Mouse (Mus musculus) adrenal gland, postnatal 14 days (tissue): Measurements from ENCODE around the gene Car15. TPM values are rescaled to one million over a fixed set of nuclear protein-coding genes. Genes with fewer than 3 reads are reported as not detected.

Experiments used
- DNase-seq: peaks from one replicate; pipeline ENCODE4 v3.0.0; 2021; ENCODE audit warnings: mixed read lengths
- total RNA-seq: library from RNA; stranded (reverse); gene quantifications from 2 replicates; pipeline ENCODE4 v1.2.3, GENCODE M21; 2021

Gene Car15
- total RNA-seq, 1 experiment from 2014 or later, result 1.3 TPM

- DNase-seq, result peak; percentile 35
Measured at GRCm38 (mm10) chr16:17833321-17833680, 4.9 kb downstream of the Car15 start.

- DNase-seq, result no peak
Measured at GRCm38 (mm10) chr16:17832821-17833220, 5.3 kb downstream of the Car15 start, which contains the start of gene B830017H08Rik. B830017H08Rik (plus strand) TSS chr16:17833121.

GRCm38 (mm10) chr16:17831781-17832180, 6.4 kb downstream of the Car15 start:
- no peak for DNase-seq

DNA sequence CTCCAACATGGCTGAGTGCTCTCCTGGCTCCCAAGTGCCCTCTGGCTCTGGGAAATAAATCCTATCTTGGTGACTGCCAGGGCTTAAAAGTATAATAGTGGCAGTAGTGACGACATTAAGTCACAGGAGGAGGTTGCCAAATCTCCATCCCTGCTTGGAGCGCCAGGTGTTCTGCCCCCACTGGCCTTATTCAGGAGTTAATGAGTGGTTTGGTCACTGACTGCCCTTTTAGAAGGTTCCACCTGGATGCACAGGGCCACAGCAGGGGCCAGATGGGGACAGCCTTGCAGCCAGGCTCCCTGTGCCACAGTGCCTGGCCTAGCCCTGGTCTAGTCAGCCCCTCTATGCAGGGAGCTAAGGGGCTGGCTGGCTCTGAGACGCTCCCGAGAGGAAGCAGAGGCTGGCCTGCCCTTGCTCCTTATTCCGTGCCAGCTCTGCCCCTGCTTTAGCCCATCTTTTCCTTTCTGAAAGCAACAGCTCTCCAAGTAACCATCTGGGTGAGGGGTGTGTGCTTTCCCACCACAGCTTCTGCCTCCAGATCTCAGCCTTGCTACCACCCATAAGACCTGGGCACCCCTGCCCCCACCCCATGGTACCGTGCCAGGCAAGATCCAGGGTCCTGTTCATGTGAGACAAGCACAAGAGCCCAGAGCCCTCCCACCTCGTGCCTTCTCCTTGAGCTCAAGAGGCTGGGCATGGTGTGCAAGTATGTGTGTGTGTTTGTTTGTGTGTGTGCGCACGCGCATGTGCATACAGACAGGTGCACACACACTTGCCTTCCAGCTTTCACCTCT, 7.6 kb downstream of the Car15 start:
- no peak for DNase-seq

DNA sequence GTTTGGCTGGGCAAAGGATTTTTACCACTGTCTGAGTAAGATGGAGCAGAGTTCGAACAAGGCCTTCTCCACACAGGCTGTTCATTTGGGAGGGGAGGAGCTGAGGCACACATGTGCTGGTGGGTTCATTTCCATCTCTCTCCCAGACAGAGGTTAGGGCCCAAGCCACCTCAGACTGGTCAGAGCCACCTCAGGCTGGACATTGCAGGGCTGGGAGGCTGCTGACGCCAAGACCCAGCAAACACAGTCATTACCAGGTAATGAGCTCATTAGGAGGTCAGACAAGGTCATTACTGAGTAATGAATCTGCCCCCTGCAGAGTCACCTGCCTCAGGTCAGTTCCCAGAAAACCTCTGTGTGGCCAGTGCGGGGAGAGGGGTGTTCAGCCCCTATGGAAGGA, 9.3 kb downstream of the Car15 start:
- no peak for DNase-seq

GRCm38 (mm10) chr16:17828229-17828628, 9.9 kb downstream of the Car15 start:
- DNase-seq, result no peak

DNA sequence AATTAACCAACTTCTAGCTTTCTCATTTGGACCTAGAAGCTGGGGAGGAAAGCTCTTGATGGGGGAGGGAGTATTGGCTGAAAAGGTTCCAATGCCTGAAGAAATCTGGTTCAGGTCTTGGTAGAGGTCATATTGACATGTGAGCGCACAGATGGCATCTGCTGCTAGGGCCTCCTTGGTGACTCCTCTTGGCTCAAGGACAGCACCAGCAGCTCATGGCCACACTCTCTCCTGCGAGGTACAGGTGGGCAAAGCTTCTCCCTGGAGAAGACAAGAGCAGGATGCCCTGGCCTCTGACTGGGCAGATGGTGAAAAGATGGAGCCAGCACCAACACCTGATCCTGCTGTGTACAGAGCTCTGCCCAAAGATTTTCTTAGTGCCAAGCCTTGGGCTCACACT, 11.7 kb downstream of the Car15 start:
- DNase-seq, result no peak

DNA sequence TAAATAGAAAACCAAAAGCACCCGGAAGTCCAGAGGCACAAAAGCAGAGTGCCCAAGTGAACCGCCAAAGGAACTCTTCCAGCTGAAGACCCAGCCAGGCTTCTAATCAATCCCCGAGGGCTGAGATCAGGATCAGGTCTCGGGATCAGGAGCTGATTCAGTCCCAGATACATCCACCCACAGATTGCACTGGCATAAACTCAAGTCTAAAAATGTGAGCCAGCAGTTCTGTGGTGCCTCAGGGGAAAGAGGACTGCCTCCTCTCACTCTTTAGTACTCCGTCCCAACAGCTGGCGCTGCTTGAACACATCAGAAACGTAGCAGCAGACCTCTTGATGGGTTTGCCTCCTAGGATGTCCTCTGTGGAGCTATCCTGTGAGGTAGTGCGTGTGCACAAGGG, 21.6 kb downstream of the Car15 start:
- no peak for DNase-seq

DNA sequence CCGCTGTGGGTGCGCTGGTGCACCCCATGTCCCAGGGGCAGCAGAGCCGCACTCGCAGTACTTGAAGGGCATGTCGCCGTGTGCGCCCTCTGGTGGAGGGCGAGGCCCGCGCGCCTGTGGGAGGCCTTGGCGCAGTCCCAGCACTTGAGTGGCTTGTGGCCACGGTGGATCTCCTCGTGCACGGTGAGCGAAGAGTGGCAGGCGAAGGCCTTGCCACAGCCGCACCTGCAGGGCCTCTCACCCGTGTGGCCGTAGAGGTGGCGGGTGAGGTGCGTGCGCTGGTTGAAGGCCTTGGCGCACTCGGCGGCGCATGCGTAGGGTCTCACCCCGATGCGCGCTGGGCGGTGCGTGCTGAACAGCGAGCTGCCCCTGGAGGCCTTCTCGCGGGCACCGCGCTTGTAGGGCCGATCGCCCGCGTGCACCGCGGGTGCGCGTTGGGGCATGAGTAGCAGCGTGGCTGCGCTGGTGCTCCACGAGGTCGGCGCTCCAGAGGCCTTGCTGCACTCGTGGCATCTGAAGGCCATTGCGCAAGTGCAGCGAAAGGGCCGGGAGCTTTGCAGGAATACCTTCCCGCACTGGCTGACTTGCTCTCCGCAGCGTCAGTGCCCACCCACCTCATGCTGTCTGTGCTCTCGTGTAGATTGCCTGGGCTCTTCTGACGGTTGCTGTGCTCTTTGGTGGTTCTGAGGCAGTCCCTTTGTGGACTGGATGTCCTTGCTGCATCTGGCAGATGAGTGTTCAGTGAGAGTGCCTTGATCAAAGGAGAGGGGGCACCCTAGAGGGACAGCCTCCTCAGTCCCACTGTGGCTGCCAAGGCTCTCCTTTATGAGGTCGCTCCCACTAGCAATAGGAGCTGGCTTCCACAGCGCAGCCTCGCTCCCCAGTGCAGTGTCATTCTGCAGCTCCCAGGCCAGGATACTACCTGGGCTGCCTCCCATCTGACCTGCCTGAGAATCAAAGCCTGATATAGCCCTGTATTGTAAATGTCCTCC, 22.5 kb downstream of the Car15 start:
- DNase-seq, result peak; percentile 69

GRCm38 (mm10) chr16:17813173-17813572, 25.0 kb downstream of the Car15 start:
- DNase-seq, result no peak

DNA sequence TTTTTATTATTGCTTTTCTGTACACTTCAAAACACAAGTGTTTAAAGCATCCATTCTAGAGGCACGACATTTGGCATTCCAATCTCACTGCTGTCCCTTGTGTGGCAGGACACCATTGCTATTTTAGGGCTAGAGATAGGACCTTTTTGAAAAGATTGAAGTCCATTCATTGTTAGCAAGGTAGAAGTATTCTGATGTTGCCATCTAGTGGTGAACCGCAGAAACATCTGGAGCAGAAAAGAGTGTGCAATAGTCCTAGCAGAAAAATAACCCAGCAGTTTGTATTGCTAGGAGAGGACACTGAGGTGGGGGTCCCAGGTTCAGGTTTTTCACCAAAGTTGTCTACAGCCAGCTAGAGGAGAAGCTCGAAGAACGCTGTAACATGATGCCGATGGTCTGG, 26.0 kb downstream of the Car15 start:
- peak; percentile 35 for DNase-seq

DNA sequence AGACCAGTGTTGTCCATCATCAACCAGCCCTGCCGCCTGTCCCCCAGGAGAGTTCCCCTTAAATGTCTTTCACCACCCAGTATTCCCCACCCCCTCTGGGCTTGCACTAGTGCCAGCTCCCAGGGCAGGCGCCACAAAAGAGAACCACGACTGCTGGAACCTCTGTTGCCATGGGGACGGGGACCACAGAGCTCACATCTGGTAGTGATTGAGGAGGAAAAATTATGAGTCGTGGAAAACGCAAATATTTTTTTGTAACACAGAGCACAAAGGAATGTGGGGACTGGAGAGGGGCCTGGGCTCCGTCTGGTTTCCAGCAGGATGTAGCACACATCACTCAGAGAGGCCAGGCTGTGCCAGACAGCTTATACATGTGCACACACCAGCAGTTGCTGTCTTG, 28.5 kb downstream of the Car15 start:
- DNase-seq, result peak; percentile 27

DNA sequence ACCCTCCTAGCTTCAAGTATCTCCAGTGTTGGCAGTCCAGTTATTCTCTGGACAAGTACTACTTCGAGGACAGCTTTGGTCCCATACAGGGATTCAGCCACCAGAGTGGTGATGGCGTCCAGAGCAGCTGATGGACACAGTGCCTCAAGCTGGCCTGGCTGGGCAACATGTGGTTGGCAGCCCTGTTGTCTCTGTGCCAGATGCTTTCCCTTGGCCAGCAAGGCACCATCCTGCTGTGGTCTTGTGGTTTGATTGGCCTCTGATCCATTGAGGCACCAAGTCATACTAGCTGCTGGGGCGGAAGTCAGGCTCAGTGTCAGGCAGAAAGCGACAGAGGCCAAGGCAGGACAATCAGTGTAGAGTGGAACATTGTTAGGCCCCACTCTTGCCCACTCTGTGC, 29.0 kb downstream of the Car15 start:
- DNase-seq, result no peak

DNA sequence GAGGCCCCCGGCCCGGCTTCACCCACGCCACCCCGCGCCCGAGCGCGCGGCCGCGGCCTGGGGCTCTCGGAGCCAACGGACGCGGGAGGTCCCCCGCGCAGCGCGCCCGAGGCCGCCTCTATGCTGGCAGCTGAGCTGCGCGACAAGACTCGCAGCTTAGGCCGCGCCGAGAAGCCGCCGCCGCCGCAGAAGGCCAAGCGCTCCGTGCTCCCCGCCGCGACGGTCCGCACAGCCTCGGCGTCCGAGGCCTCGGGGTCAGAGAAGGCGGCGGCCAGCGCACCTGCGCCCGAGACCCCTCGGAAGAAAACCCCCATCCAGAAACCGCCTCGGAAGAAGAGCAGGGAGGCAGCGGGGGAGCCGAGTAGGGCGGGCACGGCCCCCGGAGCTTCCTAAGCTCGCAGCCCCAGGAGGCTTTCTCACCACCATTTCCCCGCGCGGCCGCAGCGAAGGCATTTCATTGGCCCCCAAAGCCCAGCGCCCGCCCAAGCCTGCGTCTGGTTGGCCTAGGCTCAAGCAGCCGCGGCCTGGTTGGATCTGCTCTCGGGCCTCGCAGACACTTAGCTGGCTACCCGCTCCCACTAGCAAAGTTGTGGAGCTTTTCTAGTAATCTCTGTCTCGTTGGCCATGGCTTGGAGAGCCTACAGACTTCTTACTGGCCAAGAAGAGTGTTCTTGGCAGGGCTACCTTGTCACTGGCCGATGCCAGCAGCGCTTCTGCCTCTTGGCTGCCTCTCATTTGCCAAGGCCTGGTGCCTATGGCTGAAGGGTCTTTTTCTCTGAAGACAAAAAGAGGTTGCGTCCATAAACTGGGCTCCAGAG, 30.8 kb downstream of the Car15 start:
- peak; percentile 93 for DNase-seq

DNA sequence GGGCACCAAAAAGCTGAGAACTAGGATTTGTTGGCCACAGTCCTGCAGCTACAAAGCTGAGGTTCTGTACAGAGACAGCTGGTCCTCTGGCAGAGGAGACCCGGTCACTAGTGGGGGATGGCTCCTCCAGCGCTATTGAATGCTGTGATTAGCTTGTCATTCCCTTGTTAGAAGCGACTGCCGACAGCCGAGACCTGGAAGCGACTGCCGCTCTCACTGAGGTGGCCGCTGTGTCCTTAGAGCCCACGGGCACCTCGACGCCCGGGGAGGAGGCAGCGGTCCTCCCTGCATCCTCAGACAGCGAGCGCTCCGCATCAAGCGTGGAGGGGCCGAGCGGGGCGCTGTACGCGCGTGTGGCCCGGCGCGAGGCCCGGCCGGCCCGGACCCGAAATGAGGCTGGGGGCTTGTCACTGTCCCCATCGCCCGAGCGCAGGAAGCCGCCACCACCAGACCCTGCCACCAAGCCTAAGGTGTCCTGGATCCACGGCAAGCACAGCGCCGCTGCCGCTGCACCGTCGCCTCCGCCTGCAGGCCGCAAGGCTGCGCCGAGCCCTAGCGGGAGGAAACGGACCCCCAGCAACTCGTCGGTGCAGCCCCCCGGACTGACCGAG, 31.5 kb downstream of the Car15 start:
- DNase-seq, result peak; percentile 27

DNA sequence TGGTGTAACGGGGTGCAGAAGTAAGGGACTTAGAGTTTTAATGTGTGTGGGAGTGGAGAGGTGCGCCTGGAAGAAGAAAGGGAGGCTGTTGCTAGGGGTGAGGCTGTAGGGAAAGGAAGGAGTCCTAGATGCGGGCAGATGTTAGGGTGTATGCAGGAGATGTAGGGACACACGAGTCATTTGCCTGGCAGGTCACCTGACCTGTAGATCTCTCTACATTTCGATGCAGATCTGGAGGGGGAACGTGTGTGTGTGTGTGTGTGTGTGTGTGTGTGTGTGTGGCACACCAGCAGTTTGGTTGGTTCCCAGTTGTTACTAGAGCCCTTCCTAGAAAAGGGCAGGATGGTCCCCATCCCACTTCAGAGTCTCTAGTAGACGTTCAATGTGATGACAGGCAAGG, 33.2 kb downstream of the Car15 start:
- DNase-seq, result no peak

DNA sequence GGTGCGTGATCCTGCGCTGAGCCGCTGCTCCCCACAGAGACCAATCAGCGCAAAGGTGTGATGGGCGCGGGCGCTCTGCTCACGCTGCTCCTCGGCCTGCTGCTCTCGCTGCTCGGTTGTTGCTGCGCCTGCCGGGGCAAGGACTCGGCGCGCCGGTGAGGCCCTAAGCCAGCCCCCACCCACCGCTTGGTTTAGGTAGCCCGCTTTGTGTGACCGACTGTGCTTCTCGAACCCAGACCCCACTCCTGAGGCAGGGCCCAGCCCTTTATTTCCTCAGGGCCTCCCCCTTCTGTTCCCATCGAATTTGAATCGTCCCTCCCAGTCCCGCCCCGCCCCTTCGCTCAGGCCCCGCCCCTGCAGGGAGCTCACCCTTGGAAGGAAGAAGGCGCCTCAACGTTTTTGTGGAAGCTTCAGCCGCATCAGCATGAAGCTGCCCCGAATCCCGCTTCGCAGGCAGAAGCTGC, 33.7 kb downstream of the Car15 start:
- DNase-seq, result peak; percentile 45

DNA sequence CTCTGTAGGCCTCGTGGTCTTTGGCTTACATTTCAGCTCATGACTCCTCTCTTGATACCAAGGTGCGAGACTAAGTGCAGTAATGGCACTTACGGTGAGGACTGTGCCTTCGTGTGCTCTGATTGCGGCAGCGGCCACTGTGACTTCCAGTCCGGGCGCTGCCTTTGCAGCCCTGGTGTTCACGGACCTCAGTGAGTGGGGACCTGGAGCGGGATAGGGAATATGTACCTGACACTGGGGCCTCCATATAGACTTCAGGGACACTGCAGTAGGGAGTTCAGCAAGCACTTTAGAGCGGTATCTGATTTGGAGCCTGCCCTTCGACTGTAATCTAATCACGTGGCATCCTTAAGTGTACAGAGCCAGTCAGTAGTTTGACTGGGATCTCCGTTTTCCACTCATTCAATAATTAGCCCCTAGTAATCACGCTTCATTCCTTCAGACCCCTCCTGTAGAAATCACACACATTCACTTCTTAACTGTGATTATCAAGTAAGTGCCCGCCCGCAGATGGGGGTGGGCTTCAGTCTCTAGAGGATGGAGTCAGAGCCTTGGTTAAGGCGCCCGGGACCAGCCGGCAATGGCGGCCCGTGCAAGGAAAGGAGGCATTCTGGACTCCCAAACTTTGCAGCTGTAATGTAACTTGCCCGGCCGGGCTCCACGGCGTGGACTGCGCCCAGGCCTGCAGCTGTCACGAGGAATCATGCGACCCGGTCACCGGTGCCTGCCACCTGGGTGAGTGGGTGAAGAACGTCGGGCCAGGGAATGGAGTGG, 34.3 kb downstream of the Car15 start:
- DNase-seq, result no peak

GRCm38 (mm10) chr16:17802839-17803674, 35.1 kb downstream of the Car15 start:
- peak; percentile 65 for DNase-seq

GRCm38 (mm10) chr16:17802456-17802838, 35.7 kb downstream of the Car15 start:
- DNase-seq, result no peak
